Mouse (Mus musculus): Measurements from ENCODE around the gene Erbin. TPM values are rescaled to one million over a fixed set of nuclear protein-coding genes. Genes with fewer than 3 reads are reported as not detected.

Erbin gene
- polyA plus RNA-seq, 1 experiment from 2014 or later, result 13.4 TPM

GRCm38 (mm10) chr13:103841287-103842201, 78.8 kb downstream of the Erbin start:
- Histone ChIP-seq H3K4me3 (no peak overlapping the region), H3K27me3 (ENCODE audit: poor library complexity, severe bottlenecking) (no peaks in the 10 kb centered on the region), H3K27ac (no peak overlapping the region), H3K4me1 (no peaks in the 10 kb centered on the region), H3K9me3 (no peaks in the 10 kb centered on the region), H3K36me3 (replicated peaks) (peaks cover 97% of the 10 kb centered on the region)
- no peak for DNase-seq (ENCODE audit: extremely low spot score, low spot score)
- WGBS, result 92% methylated on average over 5 of the region's 5 CpGs

DNA sequence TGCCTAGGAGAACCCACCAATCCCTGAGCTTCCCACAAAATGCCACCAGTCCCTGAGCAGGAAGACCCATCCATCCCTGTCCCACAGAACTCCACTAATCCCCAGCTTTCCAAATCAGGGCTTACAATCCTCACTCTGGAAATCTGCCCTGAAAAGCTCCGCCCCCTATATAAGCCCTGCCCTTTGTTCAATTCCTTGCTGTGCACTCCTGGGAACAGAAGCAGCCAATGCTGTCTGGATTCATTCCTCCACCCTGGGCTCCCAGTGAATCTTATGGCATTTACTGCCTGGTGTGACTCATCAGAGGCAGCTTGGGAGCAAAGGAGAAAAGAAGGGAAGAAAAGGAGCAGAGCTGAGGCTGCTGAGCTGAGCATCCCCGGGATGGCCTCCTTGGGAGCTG, 81.7 kb downstream of the Erbin start:
- peaks cover 86% of the 10 kb centered on the region for H3K36me3 ChIP-seq (replicated peaks)
- H3K4me1 ChIP-seq, result no peaks in the 10 kb centered on the region
- no peak for DNase-seq (ENCODE audit: extremely low spot score, low spot score)
- H3K4me3 ChIP-seq, result no peak overlapping the region
- H3K9me3 ChIP-seq, result no peaks in the 10 kb centered on the region
- H3K27me3 ChIP-seq (ENCODE audit: poor library complexity, severe bottlenecking), result no peaks in the 10 kb centered on the region
- WGBS, result 81% methylated on average over 2 of the region's 2 CpGs
- no peak overlapping the region for H3K27ac ChIP-seq

- H3K36me3 ChIP-seq (replicated peaks), result peaks cover 76% of the 10 kb centered on the region
- no peaks in the 10 kb centered on the region for H3K4me1 ChIP-seq
- no peak overlapping the region for H3K27ac ChIP-seq
- WGBS, result 91% methylated on average over 2 of the region's 2 CpGs
- no peak for DNase-seq (ENCODE audit: extremely low spot score, low spot score)
- no peaks in the 10 kb centered on the region for H3K9me3 ChIP-seq
- H3K27me3 ChIP-seq (ENCODE audit: poor library complexity, severe bottlenecking), result no peaks in the 10 kb centered on the region
- H3K4me3 ChIP-seq, result no peak overlapping the region
These were observed 90.6 kb downstream of the Erbin start for GRCm38 (mm10) chr13:103829623-103830135.

DNA sequence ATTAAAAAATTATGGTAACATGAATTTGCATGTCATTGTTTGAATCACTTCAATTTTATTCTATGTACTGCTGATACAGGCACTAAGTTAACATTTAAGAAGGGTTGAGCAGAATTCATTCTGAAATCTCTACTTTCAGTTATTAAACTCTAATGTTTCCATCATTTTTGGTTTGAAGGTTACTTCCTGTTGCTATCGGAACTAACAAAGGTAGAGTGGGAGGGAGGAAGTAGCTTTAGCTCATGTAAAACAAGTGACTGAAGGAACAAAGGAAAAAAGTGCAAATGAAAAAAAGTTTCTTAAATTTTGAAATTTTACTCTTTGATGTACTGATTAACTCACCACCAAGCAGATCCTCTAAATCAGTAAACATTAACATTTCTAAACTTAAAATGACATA, 98.0 kb downstream of the Erbin start:
- Histone ChIP-seq H3K4me1 (no peaks in the 10 kb centered on the region), H3K4me3 (no peak overlapping the region), H3K27ac (no peak overlapping the region), H3K36me3 (replicated peaks) (peaks cover 81% of the 10 kb centered on the region), H3K9me3 (no peaks in the 10 kb centered on the region), H3K27me3 (ENCODE audit: poor library complexity, severe bottlenecking) (no peaks in the 10 kb centered on the region)
- no peak for DNase-seq (ENCODE audit: extremely low spot score, low spot score)
- WGBS, result 97% methylated on average over 1 of the region's 1 CpGs

- no peaks in the 10 kb centered on the region for H3K27me3 ChIP-seq (ENCODE audit: poor library complexity, severe bottlenecking)
- H3K36me3 ChIP-seq (replicated peaks), result peaks cover 73% of the 10 kb centered on the region
- WGBS, result 82% methylated on average over 5 of the region's 5 CpGs
- no peaks in the 10 kb centered on the region for H3K9me3 ChIP-seq
- no peak overlapping the region for H3K4me3 ChIP-seq
- no peaks in the 10 kb centered on the region for H3K4me1 ChIP-seq
- H3K27ac ChIP-seq, result no peak overlapping the region
- no peak for DNase-seq (ENCODE audit: extremely low spot score, low spot score)
These were observed 100.9 kb downstream of the Erbin start for GRCm38 (mm10) chr13:103819377-103819776.

DNA sequence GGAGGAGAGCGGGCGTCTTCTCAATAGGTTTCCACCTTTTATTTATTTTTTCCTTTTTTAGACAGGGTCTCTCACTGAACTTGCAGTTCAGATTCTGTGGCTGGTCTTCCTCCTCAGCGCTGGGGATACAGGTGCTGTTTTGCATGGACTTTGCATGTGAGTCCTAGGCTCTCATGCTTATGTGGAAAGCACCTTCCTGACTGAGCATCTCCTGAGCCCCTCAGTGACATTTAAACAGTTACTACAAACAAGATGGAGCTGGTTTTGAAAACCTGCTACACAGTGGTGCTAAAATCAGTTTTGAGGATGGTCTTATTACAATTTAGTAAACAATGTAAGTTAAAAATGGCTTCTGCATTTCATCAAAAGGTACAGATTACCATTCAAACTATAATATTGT, 102.4 kb downstream of the Erbin start:
- Histone ChIP-seq H3K36me3 (replicated peaks) (peaks cover 66% of the 10 kb centered on the region), H3K4me1 (no peaks in the 10 kb centered on the region), H3K4me3 (no peak overlapping the region), H3K27me3 (ENCODE audit: poor library complexity, severe bottlenecking) (no peaks in the 10 kb centered on the region), H3K27ac (no peak overlapping the region), H3K9me3 (no peaks in the 10 kb centered on the region)
- WGBS, result 89% methylated on average over 3 of the region's 3 CpGs
- no peak for DNase-seq (ENCODE audit: extremely low spot score, low spot score)

- no peak overlapping the region for H3K4me3 ChIP-seq
These were observed 112.8 kb downstream of the Erbin start for GRCm38 (mm10) chr13:103807464-103807863.

GRCm38 (mm10) chr13:103806210-103806851, 114.0 kb downstream of the Erbin start:
- H3K27me3 ChIP-seq (ENCODE audit: poor library complexity, severe bottlenecking), result no peaks in the 10 kb centered on the region
- peaks cover 9% of the 10 kb centered on the region for H3K4me1 ChIP-seq
- peak overlapping the region; percentile 44; the same call in 1 of the 2 replicates for H3K27ac ChIP-seq
- no peaks in the 10 kb centered on the region for H3K36me3 ChIP-seq (replicated peaks)
- 48% methylated on average over 6 of the region's 6 CpGs for WGBS
- no peaks in the 10 kb centered on the region for H3K9me3 ChIP-seq
- DNase-seq (ENCODE audit: extremely low spot score, low spot score), result no peak
- H3K4me3 ChIP-seq, result no peak overlapping the region

More at GRCm38 (mm10) chr13:103807464-103807863, 112.8 kb downstream of the Erbin start:
- peaks cover under 1% of the 10 kb centered on the region; the same call in 1 of the 2 replicates for H3K36me3 ChIP-seq (replicated peaks)
- no peaks in the 10 kb centered on the region for H3K27me3 ChIP-seq (ENCODE audit: poor library complexity, severe bottlenecking)
- H3K27ac ChIP-seq, result no peak overlapping the region
- H3K9me3 ChIP-seq, result no peaks in the 10 kb centered on the region
- DNase-seq (ENCODE audit: extremely low spot score, low spot score), result no peak
- H3K4me1 ChIP-seq, result peaks cover 9% of the 10 kb centered on the region
- 92% methylated on average over 5 of the region's 5 CpGs for WGBS

- Histone ChIP-seq H3K27me3 (ENCODE audit: poor library complexity, severe bottlenecking) (no peaks in the 10 kb centered on the region), H3K4me1 (peaks cover 9% of the 10 kb centered on the region), H3K4me3 (no peak overlapping the region), H3K9me3 (no peaks in the 10 kb centered on the region), H3K27ac (no peak overlapping the region), H3K36me3 (replicated peaks) (no peaks in the 10 kb centered on the region)
- WGBS, result 71% methylated on average over 5 of the region's 5 CpGs
- DNase-seq (ENCODE audit: extremely low spot score, low spot score), result no peak
These were observed 116.6 kb downstream of the Erbin start for GRCm38 (mm10) chr13:103803721-103804120.

- H3K9me3 ChIP-seq, result no peaks in the 10 kb centered on the region
- DNase-seq (ENCODE audit: extremely low spot score, low spot score), result no peak
- no peaks in the 10 kb centered on the region for H3K36me3 ChIP-seq (replicated peaks)
- H3K27me3 ChIP-seq (ENCODE audit: poor library complexity, severe bottlenecking), result no peaks in the 10 kb centered on the region
- no peak overlapping the region for H3K4me3 ChIP-seq
- peaks cover under 1% of the 10 kb centered on the region; the same call in 1 of the 2 replicates for H3K4me1 ChIP-seq
- 90% methylated on average over 1 of the region's 1 CpGs for WGBS
- H3K27ac ChIP-seq, result no peak overlapping the region
These were observed 119.3 kb downstream of the Erbin start for GRCm38 (mm10) chr13:103801021-103801420.

GRCm38 (mm10) chr13:103794688-103795543, 125.4 kb downstream of the Erbin start:
- peaks cover 7% of the 10 kb centered on the region for H3K4me1 ChIP-seq
- H3K27ac ChIP-seq, result no peak overlapping the region
- no peaks in the 10 kb centered on the region for H3K9me3 ChIP-seq
- no peak overlapping the region for H3K4me3 ChIP-seq
- no peaks in the 10 kb centered on the region for H3K36me3 ChIP-seq (replicated peaks)
- WGBS, result 74% methylated on average over 9 of the region's 9 CpGs
- DNase-seq (ENCODE audit: extremely low spot score, low spot score), result no peak
- H3K27me3 ChIP-seq (ENCODE audit: poor library complexity, severe bottlenecking), result no peaks in the 10 kb centered on the region

GRCm38 (mm10) chr13:103779922-103780585, 140.3 kb downstream of the Erbin start:
- Histone ChIP-seq H3K9me3 (no peaks in the 10 kb centered on the region), H3K27me3 (ENCODE audit: poor library complexity, severe bottlenecking) (no peaks in the 10 kb centered on the region), H3K27ac (no peak overlapping the region), H3K36me3 (replicated peaks) (no peaks in the 10 kb centered on the region), H3K4me3 (no peak overlapping the region), H3K4me1 (peaks cover 6% of the 10 kb centered on the region)
- peak; percentile 37 for DNase-seq (ENCODE audit: extremely low spot score, low spot score)
- 37% methylated on average over 11 of the region's 11 CpGs for WGBS

Data from forebrain, embryonic 10.5 days (tissue).